Mouse (Mus musculus) E14TG2a.4 (cell line): Measurements from ENCODE around the gene Camk1.

Source experiments
- H3K27me3 ChIP-seq: 2 replicates; pipeline ENCODE4 v1.6.1; 2014; ENCODE audit warnings: low read length, control low read depth; ENCODE audit not compliant: insufficient read depth
- H3K36me3 ChIP-seq: 2 replicates; pipeline ENCODE4 v1.6.1; 2014; ENCODE audit warnings: low read length, control low read depth; ENCODE audit not compliant: insufficient read depth
- H3K4me1 ChIP-seq: replicated peaks from 2 replicates; pipeline ENCODE4 v1.6.1; 2014; ENCODE audit warnings: low read depth, low read length, control low read depth
- H3K4me3 ChIP-seq: replicated peaks from 2 replicates; pipeline ENCODE4 v1.5.1; 2014; ENCODE audit warnings: mild to moderate bottlenecking, low read length
- H3K9me3 ChIP-seq: 2 replicates; pipeline ENCODE4 v1.6.1; 2014; ENCODE audit warnings: low read length, control low read depth
- CTCF ChIP-seq: conservative IDR thresholded peaks from 2 replicates; pipeline ENCODE4 v1.5.1; 2014; ENCODE audit warnings: low read length
- NANOG ChIP-seq: IDR thresholded peaks from 2 replicates; pipeline ENCODE4 v1.6.1; 2014; ENCODE audit warnings: borderline replicate concordance, low read length, mixed read lengths
- POU5F1 ChIP-seq: IDR thresholded peaks from 2 replicates; pipeline ENCODE4 v1.6.1; 2014; ENCODE audit warnings: low read length, borderline replicate concordance

Gene Camk1

GRCm38 (mm10) chr6:113302258-113302657, 41.5 kb downstream of the Camk1 start:
- no peaks in the 10 kb centered on the region for H3K9me3 ChIP-seq
- no peak; the same call in none of the 2 replicates for TF ChIP-seq CTCF
- TF ChIP-seq NANOG: no peak
- TF ChIP-seq POU5F1: no peak
- no peaks in the 10 kb centered on the region for H3K36me3 ChIP-seq
- H3K4me3 ChIP-seq: no peak overlapping the region
- no peaks in the 10 kb centered on the region for H3K27me3 ChIP-seq
- H3K4me1 ChIP-seq: peaks cover 61% of the 10 kb centered on the region

DNA sequence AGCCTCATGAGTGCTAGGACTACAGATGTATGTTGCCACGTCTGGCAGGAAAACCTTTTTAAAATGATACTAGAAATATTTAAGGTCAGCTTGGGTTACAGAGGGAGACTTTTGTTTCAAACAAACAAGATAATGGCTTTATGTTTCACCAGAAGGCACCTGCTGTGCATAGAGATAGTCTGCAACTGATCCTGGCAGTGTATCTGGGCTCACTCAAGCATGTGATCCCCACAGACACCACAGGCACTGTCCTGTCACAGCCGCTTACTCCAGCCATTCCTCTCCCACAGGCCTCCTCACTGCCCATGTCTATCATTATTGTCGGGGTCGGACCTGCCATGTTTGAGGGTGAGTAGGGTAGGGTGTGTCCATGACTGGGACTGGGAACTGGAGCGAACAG, 42.4 kb downstream of the Camk1 start:
- no peaks in the 10 kb centered on the region for H3K27me3 ChIP-seq
- H3K36me3 ChIP-seq: no peaks in the 10 kb centered on the region
- no peaks in the 10 kb centered on the region for H3K9me3 ChIP-seq
- TF ChIP-seq CTCF (no peak), NANOG (no peak), POU5F1 (no peak)
- no peak overlapping the region for H3K4me3 ChIP-seq
- H3K4me1 ChIP-seq: peaks cover 70% of the 10 kb centered on the region

DNA sequence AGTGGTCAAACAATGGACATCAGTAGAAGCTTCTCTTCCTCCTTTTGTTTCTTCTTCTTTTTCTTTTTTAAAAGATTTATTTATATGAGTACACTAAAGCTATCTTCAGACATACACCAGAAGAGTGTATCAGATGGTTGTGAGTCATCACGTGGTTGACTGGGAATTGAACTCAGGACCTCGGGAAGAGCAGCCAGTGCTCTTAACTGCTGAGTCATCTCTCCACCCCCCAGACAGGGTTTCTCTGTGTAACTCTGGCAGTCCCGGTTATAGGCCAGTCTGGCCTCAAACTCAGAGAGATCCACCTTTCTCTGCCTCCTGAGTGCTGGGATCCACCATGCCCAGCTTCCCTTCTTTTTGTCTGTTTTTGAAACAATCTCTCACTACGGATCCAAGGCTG, 47.1 kb downstream of the Camk1 start:
- Histone ChIP-seq H3K27me3 (no peaks in the 10 kb centered on the region), H3K9me3 (no peaks in the 10 kb centered on the region)
- TF ChIP-seq POU5F1 (no peak), NANOG (no peak), CTCF (no peak)

GRCm38 (mm10) chr6:113296046-113296445, 47.7 kb downstream of the Camk1 start:
- TF ChIP-seq CTCF: no peak
- TF ChIP-seq NANOG: no peak
- TF ChIP-seq POU5F1: no peak
- Histone ChIP-seq H3K4me3 (no peak overlapping the region), H3K9me3 (no peaks in the 10 kb centered on the region), H3K4me1 (peaks cover 80% of the 10 kb centered on the region), H3K27me3 (no peaks in the 10 kb centered on the region), H3K36me3 (no peaks in the 10 kb centered on the region)

More for the DNA sequence above, 47.1 kb downstream of the Camk1 start:
- Histone ChIP-seq H3K4me1 (peaks cover 85% of the 10 kb centered on the region), H3K4me3 (no peak overlapping the region), H3K36me3 (no peaks in the 10 kb centered on the region)

DNA sequence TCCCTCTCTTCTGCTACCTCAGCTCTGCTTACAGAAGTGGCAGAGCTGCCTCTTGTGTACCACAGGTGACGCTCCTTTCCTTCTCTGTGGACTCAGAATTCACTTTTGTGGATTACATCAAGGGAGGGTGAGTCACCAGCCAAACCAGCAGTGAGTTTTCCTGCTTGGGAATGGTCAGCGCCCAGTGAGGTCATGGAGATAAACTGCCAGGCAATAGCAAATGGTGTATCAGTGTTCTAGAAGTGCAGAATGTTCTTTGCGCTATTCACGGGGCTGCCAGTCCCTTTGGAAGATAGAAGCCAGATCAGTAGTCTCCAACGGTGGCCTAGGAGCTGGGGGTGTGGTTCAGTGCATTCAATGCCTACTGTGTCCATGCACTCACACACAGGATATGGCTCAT, 50.8 kb downstream of the Camk1 start:
- no peaks in the 10 kb centered on the region for H3K36me3 ChIP-seq
- no peak overlapping the region for H3K4me3 ChIP-seq
- no peak for TF ChIP-seq NANOG
- no peak for TF ChIP-seq POU5F1
- no peak for TF ChIP-seq CTCF
- H3K9me3 ChIP-seq: no peaks in the 10 kb centered on the region
- H3K27me3 ChIP-seq: no peaks in the 10 kb centered on the region
- H3K4me1 ChIP-seq: peaks cover 80% of the 10 kb centered on the region

DNA sequence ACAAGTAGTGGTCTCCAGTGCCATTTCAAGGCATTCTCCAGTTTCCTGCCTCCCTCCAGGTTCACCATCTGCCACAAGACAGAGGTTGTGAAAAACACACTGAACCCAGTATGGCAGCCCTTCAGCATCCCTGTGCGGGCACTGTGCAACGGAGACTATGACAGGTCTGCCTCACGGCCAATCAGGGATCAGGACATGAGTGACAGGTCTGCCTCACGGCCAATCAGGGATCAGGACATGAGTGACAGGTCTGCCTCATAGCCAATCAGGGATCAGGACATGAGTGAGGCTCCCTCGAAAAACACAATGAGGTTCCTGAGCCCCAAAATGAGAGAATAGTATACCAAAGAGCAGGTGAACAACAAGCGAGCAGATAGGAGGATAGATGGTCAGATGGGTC, 53.4 kb downstream of the Camk1 start:
- Histone ChIP-seq H3K27me3 (no peaks in the 10 kb centered on the region), H3K4me1 (peaks cover 64% of the 10 kb centered on the region), H3K4me3 (peak overlapping the region; percentile 43), H3K36me3 (no peaks in the 10 kb centered on the region), H3K9me3 (no peaks in the 10 kb centered on the region)
- no peak for TF ChIP-seq CTCF
- TF ChIP-seq POU5F1: no peak
- peak; percentile 48; the same call in 1 of the 2 replicates for TF ChIP-seq NANOG

DNA sequence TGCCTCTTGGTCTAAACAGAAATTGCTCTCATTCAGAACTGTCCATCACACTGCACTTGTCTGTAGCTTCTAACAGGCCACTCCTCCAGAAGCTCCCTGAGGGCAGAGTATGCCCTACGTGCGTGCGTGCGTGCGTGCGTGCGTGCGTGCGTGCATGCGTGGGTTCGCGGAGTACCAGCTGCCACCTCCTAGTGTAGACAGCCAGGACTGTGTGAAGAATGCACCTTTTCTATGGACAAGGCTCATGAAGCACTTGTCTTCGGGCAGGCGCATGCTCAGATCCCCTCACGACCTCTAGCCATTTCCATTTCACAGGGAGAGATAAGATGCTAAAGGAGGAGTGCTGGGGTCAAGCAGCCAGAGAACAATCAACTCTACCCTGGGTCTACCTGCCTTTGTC, 54.4 kb downstream of the Camk1 start:
- Histone ChIP-seq H3K4me1 (peaks cover 64% of the 10 kb centered on the region), H3K9me3 (no peaks in the 10 kb centered on the region), H3K36me3 (no peaks in the 10 kb centered on the region)

GRCm38 (mm10) chr6:113287236-113287635, 56.5 kb downstream of the Camk1 start:
- H3K4me3 ChIP-seq: no peak overlapping the region
- peaks cover 10% of the 10 kb centered on the region for H3K27me3 ChIP-seq
- TF ChIP-seq POU5F1 (no peak), CTCF (no peak), NANOG (no peak)
- H3K36me3 ChIP-seq: no peaks in the 10 kb centered on the region
- no peaks in the 10 kb centered on the region for H3K9me3 ChIP-seq
- peaks cover 66% of the 10 kb centered on the region for H3K4me1 ChIP-seq

More for the DNA sequence above, 54.4 kb downstream of the Camk1 start:
- TF ChIP-seq NANOG (no peak), POU5F1 (no peak), CTCF (no peak)
- Histone ChIP-seq H3K27me3 (no peaks in the 10 kb centered on the region), H3K4me3 (peak overlapping the region; percentile 43)

GRCm38 (mm10) chr6:113286316-113286715, 57.5 kb downstream of the Camk1 start:
- TF ChIP-seq NANOG (no peak), CTCF (no peak), POU5F1 (no peak)
- Histone ChIP-seq H3K9me3 (no peaks in the 10 kb centered on the region), H3K4me1 (peaks cover 71% of the 10 kb centered on the region), H3K27me3 (peaks cover 14% of the 10 kb centered on the region), H3K4me3 (no peak overlapping the region), H3K36me3 (0 out of 2 replicates have a peak, but pooled peaks cover under 1% of the 10 kb centered on the region)
